Mouse (Mus musculus) ovary, adult 2 months (tissue): ENCODE results near the gene Ano3. TPM values are rescaled to one million over a fixed set of nuclear protein-coding genes. Genes with fewer than 3 reads are reported as not detected.

Experiments
- polyA plus RNA-seq: library from polyadenylated mRNA; depleted of rRNA; stranded (reverse); fragments of >200 nt; gene quantifications from 2 replicates; pipeline ENCODE4 v1.2.3, GENCODE M21; 2012; rRNA removed

Ano3 gene
- polyA plus RNA-seq = 0.02 TPM in 1 of 2 replicates, not detected in the other

GRCm38 (mm10) chr2:110950823-110951222, at the start of gene Ano3:
Gene Ano3, minus strand, starts transcription at chr2:110950923.

GRCm38 (mm10) chr2:110721290-110721753, 229.4 kb downstream of the Ano3 start, which contains the start of gene Muc15:
Gene Muc15, plus strand, starts transcription at chr2:110721340.

Other genes with a start within 250 kb of the Ano3 start
- gene Muc15, start 229.6 kb downstream of the Ano3 start, polyA plus RNA-seq = not detected in 2 replicates
- not detected in 2 replicates for gene Gm13941, start 155.1 kb upstream of the Ano3 start, polyA plus RNA-seq
- not detected in 2 replicates for gene Gm15130, start 202.0 kb upstream of the Ano3 start, polyA plus RNA-seq